Mouse (Mus musculus) lung, embryonic 16.5 days (tissue): ENCODE results near the gene Wdr83os. TPM values are rescaled to one million over a fixed set of nuclear protein-coding genes. Genes with fewer than 3 reads are reported as not detected.

Source experiments
- ATAC-seq: fragments of 200-750 bp; cut with Nextera tagmentation; 2 replicates; pipeline ENCODE4 v1.8.0; 2017; ENCODE audit warnings: low read depth, mild to moderate bottlenecking, moderate library complexity
- H3K27ac ChIP-seq: fragments of 300-500 bp; sonication (generic); 2 replicates; pipeline ENCODE4 v1.5.1; 2014; ENCODE audit warnings: mild to moderate bottlenecking, control low read depth, low read length
- H3K27me3 ChIP-seq: fragments of 300-500 bp; sonication (generic); 2 replicates; pipeline ENCODE4 v1.6.1; 2014; ENCODE audit warnings: low read depth, low read length, mixed read lengths; ENCODE audit not compliant: control insufficient read depth, insufficient read depth
- H3K36me3 ChIP-seq: fragments of 300-500 bp; sonication (generic); 2 replicates; pipeline ENCODE4 v1.6.1; 2014; ENCODE audit warnings: low read length; ENCODE audit not compliant: control insufficient read depth, insufficient read depth
- H3K4me1 ChIP-seq: fragments of 300-500 bp; sonication (generic); replicated peaks from 2 replicates; pipeline ENCODE4 v1.6.1; 2014; ENCODE audit warnings: low read length, mixed read lengths; ENCODE audit not compliant: control insufficient read depth, insufficient read depth
- H3K4me2 ChIP-seq: fragments of 300-500 bp; sonication (generic); 2 replicates; pipeline ENCODE4 v1.6.1; 2014; ENCODE audit warnings: low read depth, low read length, control low read depth
- H3K4me3 ChIP-seq: fragments of 300-500 bp; sonication (generic); 2 replicates; pipeline ENCODE4 v1.5.1; 2014; ENCODE audit warnings: mild to moderate bottlenecking, low read length, control low read depth
- H3K9ac ChIP-seq: fragments of 300-500 bp; sonication (generic); 2 replicates; pipeline ENCODE4 v1.6.1; 2014; ENCODE audit warnings: low read length, control low read depth
- H3K9me3 ChIP-seq: fragments of 300-500 bp; sonication (generic); 2 replicates; pipeline ENCODE4 v1.6.1; 2016; ENCODE audit warnings: low read length; ENCODE audit not compliant: control insufficient read depth
- WGBS: fragments of 180-500 bp; shearing (Covaris S2); extraction: QIAGEN DNeasy Blood & Tissue Kit; methylation state at CpG from one replicate; pipeline ENCODE4 v1.1.7; 2014; 5-methylcytosine and 5-hydroxymethylcytosine counted together
- microRNA-seq: library from miRNA; unstranded; fragments of <30 nt; microRNA quantifications from one replicate; pipeline ENCODE4, GENCODE M21; 2016
- polyA plus RNA-seq: library from polyadenylated mRNA; unstranded; fragments of >200 nt; fragmentation: Nextera tagmentation; extraction: Ambion mirVana; gene quantifications from 2 replicates; pipeline ENCODE4 v1.2.1, GENCODE M21; 2015

Wdr83os gene
- polyA plus RNA-seq, 1 experiment from 2014 or later = 137 TPM

GRCm38 (mm10) chr8:85122995-85123394 lies 42.5 kb downstream of the Wdr83os start, which contains the start of gene Zfp791:
Gene Zfp791, minus strand, starts transcription at chr8:85123095.
- H3K36me3 ChIP-seq = no peaks in the 10 kb centered on the region
- no peak within 1 kb of the TSS for H3K9ac ChIP-seq
- H3K4me2 ChIP-seq = no peak within 1 kb of the TSS
- 56% methylated on average over 3 of the region's 3 CpGs for WGBS
- no peak within 1 kb of the TSS for H3K27ac ChIP-seq
- H3K4me1 ChIP-seq = no peaks in the 10 kb centered on the region
- H3K4me3 ChIP-seq = no peak within 1 kb of the TSS
- H3K27me3 ChIP-seq = no peaks in the 10 kb centered on the region
- no peaks in the 10 kb centered on the region for H3K9me3 ChIP-seq
- no peak for ATAC-seq

GRCm38 (mm10) chr8:85123691-85124090 lies 43.2 kb downstream of the Wdr83os start:
- Histone ChIP-seq H3K36me3 (no peaks in the 10 kb centered on the region), H3K4me2 (no peak overlapping the region), H3K9ac (no peak overlapping the region), H3K27ac (no peak overlapping the region), H3K9me3 (no peaks in the 10 kb centered on the region), H3K4me3 (no peak overlapping the region), H3K4me1 (no peaks in the 10 kb centered on the region), H3K27me3 (no peaks in the 10 kb centered on the region)
- ATAC-seq = no peak
- WGBS = 85% methylated on average over 8 of the region's 8 CpGs

Small RNAs within 50 kb of the gene (microRNA-seq; reads per million reads assigned to microRNA genes)
- gene Gm23388 (1.8 reads per million), gene Mir7070 (0.59 reads per million)

Other genes with a start within 250 kb of the Wdr83os start
- 38.6 and 43.0 TPM in 2 replicates for gene Gadd45gip1, start 249.2 kb upstream of the Wdr83os start, polyA plus RNA-seq
- 110 and 120 TPM in 2 replicates for gene Rad23a, start 240.1 kb upstream of the Wdr83os start, polyA plus RNA-seq
- gene Calr, start 233.8 kb upstream of the Wdr83os start, polyA plus RNA-seq = 980 and 996 TPM in 2 replicates
- gene Farsa, start 223.8 kb upstream of the Wdr83os start, polyA plus RNA-seq = 90.1 and 93.3 TPM in 2 replicates
- 58.7 and 59.6 TPM in 2 replicates for gene Syce2, start 208.6 kb upstream of the Wdr83os start, polyA plus RNA-seq
- 36.7 and 37.3 TPM in 2 replicates for gene Gcdh, start 186.8 kb upstream of the Wdr83os start, polyA plus RNA-seq
- gene Klf1, start 178.8 kb upstream of the Wdr83os start, polyA plus RNA-seq = 1.5 and 4.9 TPM in 2 replicates
- gene Dnase2a, start 172.2 kb upstream of the Wdr83os start, polyA plus RNA-seq = 19.9 and 21.1 TPM in 2 replicates
- gene Mast1, start 143.4 kb upstream of the Wdr83os start, polyA plus RNA-seq = 0.64 and 0.72 TPM in 2 replicates
- 0.23 and 0.29 TPM in 2 replicates for gene Rtbdn, start 133.7 kb upstream of the Wdr83os start, polyA plus RNA-seq
- gene Gm49661, start 111.3 kb upstream of the Wdr83os start, polyA plus RNA-seq = not detected in 2 replicates
- 644 and 691 TPM in 2 replicates for gene Prdx2, start 111.2 kb upstream of the Wdr83os start, polyA plus RNA-seq
- 114 and 119 TPM in 2 replicates for gene Rnaseh2a, start 111.0 kb upstream of the Wdr83os start, polyA plus RNA-seq
- gene Junb, start 102.0 kb upstream of the Wdr83os start, polyA plus RNA-seq = 13.7 and 15.5 TPM in 2 replicates
- gene Hook2, start 90.1 kb upstream of the Wdr83os start, polyA plus RNA-seq = 24.2 and 27.2 TPM in 2 replicates
- not detected in 2 replicates for gene Best2, start 66.2 kb upstream of the Wdr83os start, polyA plus RNA-seq
- 121 and 122 TPM in 2 replicates for gene Asna1, start 55.5 kb upstream of the Wdr83os start, polyA plus RNA-seq
- 92.1 and 101 TPM in 2 replicates for gene Trir, start 53.9 kb upstream of the Wdr83os start, polyA plus RNA-seq
- gene Tnpo2, start 43.8 kb upstream of the Wdr83os start, polyA plus RNA-seq = 27.7 and 29.5 TPM in 2 replicates
- 28.2 and 29.9 TPM in 2 replicates for gene Fbxw9, start 20.7 kb upstream of the Wdr83os start, polyA plus RNA-seq
- not detected in 2 replicates for gene Gm5741, start 12.8 kb upstream of the Wdr83os start, polyA plus RNA-seq
- gene Dhps, start 9.0 kb upstream of the Wdr83os start, polyA plus RNA-seq = 51.9 and 53.9 TPM in 2 replicates
- gene Wdr83, start 566 bp downstream of the Wdr83os start, polyA plus RNA-seq = 45.4 and 45.8 TPM in 2 replicates
- 44.6 and 48.7 TPM in 2 replicates for gene Man2b1, start 2.5 kb downstream of the Wdr83os start, polyA plus RNA-seq
- gene Zfp791, start 42.4 kb downstream of the Wdr83os start, polyA plus RNA-seq = 3.4 and 3.7 TPM in 2 replicates
- gene Cks1brt, start 71.2 kb downstream of the Wdr83os start, polyA plus RNA-seq = not detected in 2 replicates
- gene Olfr371, start 145.2 kb downstream of the Wdr83os start, polyA plus RNA-seq = not detected in 2 replicates
- gene Orc6, start 218.9 kb downstream of the Wdr83os start, polyA plus RNA-seq = 98.6 and 104 TPM in 2 replicates
- gene Vps35, start 219.1 kb downstream of the Wdr83os start, polyA plus RNA-seq = 148 and 151 TPM in 2 replicates